Mouse (Mus musculus) liver, adult 2 months (tissue): Measurements from ENCODE around the gene Lrrc30.

Source experiments
- CTCF ChIP-seq: fragments of 200-500 bp; IDR thresholded peaks from 2 replicates; pipeline ENCODE4 v1.5.1; 2011; ENCODE audit warnings: low read depth, low read length, control low read depth
- POLR2A ChIP-seq: fragments of 200-500 bp; IDR thresholded peaks from 2 replicates; pipeline ENCODE4 v1.6.1; 2011; ENCODE audit warnings: low read length, control low read depth; ENCODE audit not compliant: insufficient read depth; ENCODE audit errors: extremely low read depth

DNA sequence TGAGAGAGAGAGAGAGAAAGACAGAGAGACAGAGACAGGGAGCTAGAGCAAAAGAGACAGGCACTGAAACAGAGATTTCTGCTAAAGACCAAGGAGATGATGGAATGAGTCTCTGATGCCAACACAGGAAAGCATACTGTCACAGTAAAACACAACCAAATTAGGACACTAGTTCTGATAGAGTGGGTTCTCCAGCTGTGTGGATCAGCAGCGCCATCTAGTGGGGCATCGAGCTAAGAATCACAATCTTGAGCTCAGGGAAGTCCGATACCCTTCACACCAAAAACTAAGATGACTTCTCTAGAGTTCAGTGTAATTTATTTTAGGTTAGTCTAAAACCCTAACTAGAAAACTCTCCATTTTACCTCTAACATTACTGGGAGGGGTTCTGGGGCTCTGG is 35.5 kb upstream of the Lrrc30 start:
- TF ChIP-seq POLR2A, result no peak
- TF ChIP-seq CTCF, result peak; percentile 75
